Mouse (Mus musculus): Measurements from ENCODE around the gene Cd101. TPM values are rescaled to one million over a fixed set of nuclear protein-coding genes. Genes with fewer than 3 reads are reported as not detected.
A peak's percentile ranks its signal among the peaks of the same experiment; 100 is the strongest.

Cd101 gene
- total and polyA plus RNA-seq, 2 experiments from 2014 or later = 0.11 to 0.43 TPM

DNA sequence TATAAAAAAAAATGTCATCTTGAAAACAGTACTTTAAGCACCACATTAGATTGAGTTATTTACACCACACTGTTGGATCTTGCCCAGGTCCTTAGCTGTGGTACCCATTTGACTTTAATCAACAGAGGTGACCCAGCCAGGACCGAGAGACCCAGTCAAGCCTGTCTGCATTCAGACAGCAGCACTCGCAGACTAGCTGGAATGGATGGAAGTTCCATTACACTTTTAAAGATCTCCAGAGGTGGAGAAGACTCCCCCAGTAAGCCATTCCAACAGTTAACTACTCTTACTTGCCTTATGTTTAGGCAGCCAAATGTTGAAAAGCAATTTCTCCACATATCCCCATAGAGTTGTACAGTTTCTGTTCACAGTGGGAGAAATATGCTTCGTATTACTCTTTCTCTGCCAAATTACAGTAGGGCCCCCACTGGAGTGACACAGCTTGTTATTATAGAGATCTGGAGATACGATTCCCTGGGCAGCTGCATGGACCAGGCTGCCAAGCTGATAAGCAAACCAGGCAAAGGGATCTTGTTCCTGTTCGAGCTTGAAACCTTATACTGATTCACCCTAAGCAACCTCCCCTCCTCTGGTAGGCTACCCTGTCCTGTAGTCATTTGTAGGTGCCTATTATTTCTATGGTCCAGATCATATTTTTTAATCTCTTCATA lies 22.1 kb downstream of the Cd101 start:
- TF ChIP-seq CTCF (IDR thresholded peaks at IDR 0.05; ENCODE audit: low read depth) = no peak
- no peaks in the 10 kb centered on the region for H3K36me3 ChIP-seq (ENCODE audit: insufficient read depth)
- H3K27ac ChIP-seq (ENCODE audit: low read depth, low read length) = no peak overlapping the region
- WGBS = 69% methylated on average over 5 of the region's 5 CpGs
- no peak overlapping the region for H3K9ac ChIP-seq
- no peaks in the 10 kb centered on the region for H3K4me1 ChIP-seq (ENCODE audit: insufficient read depth)
- no peak overlapping the region for H3K4me2 ChIP-seq (ENCODE audit: low read depth)
- DNase-seq = no peak
- H3K4me3 ChIP-seq (ENCODE audit: low read depth, low read length) = no peak overlapping the region
- H3K27me3 ChIP-seq (ENCODE audit: insufficient read depth, low read length) = no peaks in the 10 kb centered on the region
- H3K9me3 ChIP-seq (ENCODE audit: low read length) = no peaks in the 10 kb centered on the region
- ATAC-seq = no peak

GRCm38 (mm10) chr3:101005392-101005791 lies 24.0 kb downstream of the Cd101 start:
- DNase-seq (no peak), ATAC-seq (no peak)
- H3K27ac ChIP-seq (ENCODE audit: low read depth, low read length) = no peak overlapping the region
- no peaks in the 10 kb centered on the region for H3K4me1 ChIP-seq (ENCODE audit: insufficient read depth)
- H3K27me3 ChIP-seq (ENCODE audit: insufficient read depth, low read length) = no peaks in the 10 kb centered on the region
- 68% methylated on average over 6 of the region's 6 CpGs for WGBS
- H3K9ac ChIP-seq = no peak overlapping the region
- no peak overlapping the region for H3K4me2 ChIP-seq (ENCODE audit: low read depth)
- TF ChIP-seq CTCF (IDR thresholded peaks at IDR 0.05; ENCODE audit: low read depth) = no peak
- no peaks in the 10 kb centered on the region for H3K9me3 ChIP-seq (ENCODE audit: low read length)
- no peak overlapping the region for H3K4me3 ChIP-seq (ENCODE audit: low read depth, low read length)
- H3K36me3 ChIP-seq (ENCODE audit: insufficient read depth) = no peaks in the 10 kb centered on the region

DNA sequence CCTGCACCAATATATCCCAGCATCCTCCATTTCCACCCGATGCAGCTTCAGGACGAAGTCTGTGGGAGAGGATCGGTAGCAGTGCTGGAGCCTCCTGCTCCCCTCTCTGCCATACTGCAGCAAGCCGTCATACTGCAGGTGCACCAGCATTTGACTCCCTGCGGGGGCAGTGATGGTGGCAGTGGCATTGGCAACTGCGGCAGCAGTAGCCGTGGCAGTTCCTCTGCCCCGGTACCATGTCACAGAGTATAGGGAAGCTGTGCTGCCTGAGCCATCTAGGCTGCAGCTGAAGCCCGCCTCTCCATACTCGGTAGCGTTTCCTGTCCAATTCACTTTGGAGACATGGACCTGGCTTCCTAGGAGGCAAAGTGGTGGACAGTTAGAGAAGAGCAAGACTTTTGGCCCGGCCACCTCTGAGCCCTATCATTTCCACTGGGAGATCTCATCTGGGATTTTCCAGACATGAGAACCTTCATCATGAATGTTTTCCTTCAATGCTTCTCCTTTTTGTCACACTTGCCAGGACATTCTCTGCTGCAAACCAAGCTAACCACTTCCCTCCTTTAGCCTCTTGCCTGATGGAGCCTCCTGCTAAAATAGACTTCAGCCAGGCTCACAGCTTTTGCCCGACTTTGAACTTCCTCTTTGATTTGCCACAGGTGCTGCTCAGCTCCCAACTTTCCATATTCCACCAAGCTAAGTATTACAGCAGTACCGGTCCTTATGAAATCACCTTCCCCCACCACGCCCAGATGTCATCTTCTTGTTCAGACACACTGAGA lies 25.6 kb downstream of the Cd101 start:
- H3K9me3 ChIP-seq (ENCODE audit: low read length) = no peaks in the 10 kb centered on the region
- H3K4me3 ChIP-seq (ENCODE audit: low read depth, low read length) = no peak overlapping the region
- no peak overlapping the region for H3K4me2 ChIP-seq (ENCODE audit: low read depth)
- DNase-seq = no peak
- H3K27ac ChIP-seq (ENCODE audit: low read depth, low read length) = no peak overlapping the region
- no peaks in the 10 kb centered on the region for H3K27me3 ChIP-seq (ENCODE audit: insufficient read depth, low read length)
- no peak for TF ChIP-seq CTCF (IDR thresholded peaks at IDR 0.05; ENCODE audit: low read depth)
- WGBS = 88% methylated on average over 15 of the region's 15 CpGs
- no peaks in the 10 kb centered on the region for H3K4me1 ChIP-seq (ENCODE audit: insufficient read depth)
- ATAC-seq = no peak
- no peaks in the 10 kb centered on the region for H3K36me3 ChIP-seq (ENCODE audit: insufficient read depth)
- no peak overlapping the region for H3K9ac ChIP-seq

- no peak for ATAC-seq
- no peak for DNase-seq
- Histone ChIP-seq H3K4me2 (ENCODE audit: low read depth) (no peak overlapping the region), H3K9ac (no peak overlapping the region), H3K4me1 (ENCODE audit: insufficient read depth) (no peaks in the 10 kb centered on the region), H3K36me3 (ENCODE audit: insufficient read depth) (no peaks in the 10 kb centered on the region), H3K9me3 (ENCODE audit: low read length) (no peaks in the 10 kb centered on the region), H3K4me3 (ENCODE audit: low read depth, low read length) (no peak overlapping the region), H3K27me3 (ENCODE audit: insufficient read depth, low read length) (no peaks in the 10 kb centered on the region), H3K27ac (ENCODE audit: low read depth, low read length) (no peak overlapping the region)
- TF ChIP-seq CTCF (IDR thresholded peaks at IDR 0.05; ENCODE audit: low read depth) = no peak
- WGBS = 28% methylated on average over 2 of the region's 2 CpGs
Observed at GRCm38 (mm10) chr3:100999732-101000131, 29.6 kb downstream of the Cd101 start.

- Histone ChIP-seq H3K4me2 (ENCODE audit: low read depth) (no peak overlapping the region), H3K9ac (no peak overlapping the region), H3K27me3 (ENCODE audit: insufficient read depth, low read length) (no peaks in the 10 kb centered on the region), H3K27ac (ENCODE audit: low read depth, low read length) (no peak overlapping the region), H3K36me3 (ENCODE audit: insufficient read depth) (no peaks in the 10 kb centered on the region), H3K9me3 (ENCODE audit: low read length) (no peaks in the 10 kb centered on the region), H3K4me3 (ENCODE audit: low read depth, low read length) (no peak overlapping the region), H3K4me1 (ENCODE audit: insufficient read depth) (no peaks in the 10 kb centered on the region)
- ATAC-seq (peak; percentile 43; the same call in 1 of the 2 replicates), DNase-seq (peak; percentile 59)
- peak; percentile 71 for TF ChIP-seq CTCF (IDR thresholded peaks at IDR 0.05; ENCODE audit: low read depth)
- 16% methylated on average over 6 of the region's 6 CpGs for WGBS
Observed at GRCm38 (mm10) chr3:100998904-100999340, 30.4 kb downstream of the Cd101 start.

DNA sequence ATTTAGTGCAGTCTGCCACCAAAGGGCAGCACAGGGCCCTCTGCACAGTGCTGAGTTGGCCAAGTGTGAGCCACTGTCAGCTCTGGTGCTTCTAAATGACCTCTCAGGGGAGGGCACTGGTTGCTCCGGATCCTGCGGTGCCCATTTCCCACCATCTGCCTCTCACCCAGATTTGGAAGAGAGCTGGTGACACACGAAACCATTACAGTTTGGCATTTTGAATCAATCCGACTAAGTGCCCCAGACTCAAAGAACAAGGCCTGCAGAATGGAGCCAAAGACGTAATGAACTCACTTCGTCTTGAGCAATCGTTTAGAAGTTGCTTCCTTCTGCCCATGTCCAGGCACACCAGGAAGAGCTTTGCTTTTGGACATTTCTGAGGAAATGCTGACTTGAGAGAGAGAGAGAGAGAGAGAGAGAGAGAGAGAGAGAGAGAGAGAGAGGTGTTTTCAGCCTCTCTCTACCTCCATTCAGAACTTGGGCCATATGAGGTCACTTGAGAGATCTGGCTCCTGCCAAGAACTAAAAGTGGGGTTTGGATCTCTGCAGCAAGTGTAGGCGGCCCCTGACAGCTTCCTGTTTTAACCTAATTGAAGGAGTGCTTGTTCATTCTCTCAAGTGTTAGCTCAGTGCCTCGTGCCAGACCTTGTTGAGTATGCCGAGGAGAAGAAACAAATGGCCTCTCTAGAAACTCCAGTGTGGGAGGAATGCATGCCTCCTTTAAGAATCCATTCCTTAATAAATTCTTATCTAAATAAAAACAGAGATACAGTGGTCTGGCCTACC lies 31.4 kb downstream of the Cd101 start:
- Histone ChIP-seq H3K36me3 (ENCODE audit: insufficient read depth) (no peaks in the 10 kb centered on the region), H3K9me3 (ENCODE audit: low read length) (no peaks in the 10 kb centered on the region), H3K4me3 (ENCODE audit: low read depth, low read length) (no peak overlapping the region), H3K4me2 (ENCODE audit: low read depth) (no peak overlapping the region), H3K27me3 (ENCODE audit: insufficient read depth, low read length) (no peaks in the 10 kb centered on the region), H3K9ac (no peak overlapping the region), H3K27ac (ENCODE audit: low read depth, low read length) (no peak overlapping the region), H3K4me1 (ENCODE audit: insufficient read depth) (no peaks in the 10 kb centered on the region)
- WGBS = 59% methylated on average over 10 of the region's 10 CpGs
- ATAC-seq (peak; percentile 43), DNase-seq (no peak)
- TF ChIP-seq CTCF (IDR thresholded peaks at IDR 0.05; ENCODE audit: low read depth) = no peak

All from forebrain, postnatal 0 days (tissue).